Comparison of ENCODE assay signal across 17 mouse cellular contexts in genomic region chr12:108814470-108814869, GRCm38 (mm10).
"Had no signal": no experiment of that assay in that cellular context is flagged by ENCODE, and none has a peak within 500 bp of the region (broad histone marks: within the 10 kb centered on the region; RNA-seq: fewer than 3 reads in every experiment).

No protein-coding gene starts in this region.

- DNase-seq: liver, postnatal 0 days; lung, adult 2 months; lung, postnatal 14 days; lung, postnatal 36 days; right cerebral cortex, postnatal 25 days; thymus, adult 2 months; thymus, postnatal 25 days; thymus, postnatal 4 days had no signal

- H3K4me1 ChIP-seq: neural tube, embryonic 12.5 days; stomach, embryonic 15.5 days had no signal

- H3K27me3 ChIP-seq: liver, embryonic 15.5 days; lung, embryonic 15.5 days; megakaryocyte, embryonic 14.5 days; midbrain, embryonic 13.5 days; midbrain, embryonic 15.5 days; neural tube, embryonic 12.5 days; stomach, embryonic 15.5 days had no signal

- H3K36me3 ChIP-seq: midbrain, embryonic 15.5 days had no signal

- H3K4me3 ChIP-seq: liver, embryonic 15.5 days; lung, embryonic 15.5 days; midbrain, embryonic 13.5 days; midbrain, embryonic 15.5 days; neural tube, embryonic 12.5 days; stomach, embryonic 15.5 days had no signal

- H3K9me3 ChIP-seq: liver, embryonic 15.5 days; lung, embryonic 15.5 days; megakaryocyte, embryonic 14.5 days; midbrain, embryonic 13.5 days; midbrain, embryonic 15.5 days; neural tube, embryonic 12.5 days; stomach, embryonic 15.5 days had no signal

- H3K27ac ChIP-seq: liver, embryonic 15.5 days; lung, embryonic 15.5 days; macrophage; midbrain, embryonic 13.5 days; midbrain, embryonic 15.5 days; neural tube, embryonic 12.5 days; stomach, embryonic 15.5 days; stomach, postnatal 0 days had no signal
